Mouse (Mus musculus): Measurements from ENCODE around the gene Taar1.

DNA sequence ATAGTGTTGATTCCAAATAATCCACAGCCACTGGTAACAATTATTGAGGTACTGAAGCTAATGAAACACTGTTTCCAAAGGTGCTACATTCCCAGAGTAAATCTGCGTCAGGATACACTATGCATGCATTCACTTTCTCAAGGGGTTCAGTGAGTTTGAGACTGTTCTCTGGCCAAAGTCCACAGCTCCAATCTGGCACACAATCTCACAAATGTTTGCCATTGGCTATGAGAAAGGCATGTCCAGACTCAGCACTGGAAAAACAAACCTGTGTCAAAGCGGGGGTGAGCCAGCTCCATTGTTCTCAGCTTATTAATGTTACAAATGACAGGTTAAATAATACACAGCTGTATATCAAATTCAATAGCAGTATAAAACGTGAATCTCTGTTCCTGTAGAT lies 38.9 kb downstream of the Taar1 start:
- TF ChIP-seq CTCF (IDR thresholded peaks at IDR 0.05; ENCODE audit: low read depth) (no peak), EP300 (IDR thresholded peaks at IDR 0.05; ENCODE audit: low read depth) (no peak)
